Mouse (Mus musculus): ENCODE measurements around the gene Tmem109.

DNA sequence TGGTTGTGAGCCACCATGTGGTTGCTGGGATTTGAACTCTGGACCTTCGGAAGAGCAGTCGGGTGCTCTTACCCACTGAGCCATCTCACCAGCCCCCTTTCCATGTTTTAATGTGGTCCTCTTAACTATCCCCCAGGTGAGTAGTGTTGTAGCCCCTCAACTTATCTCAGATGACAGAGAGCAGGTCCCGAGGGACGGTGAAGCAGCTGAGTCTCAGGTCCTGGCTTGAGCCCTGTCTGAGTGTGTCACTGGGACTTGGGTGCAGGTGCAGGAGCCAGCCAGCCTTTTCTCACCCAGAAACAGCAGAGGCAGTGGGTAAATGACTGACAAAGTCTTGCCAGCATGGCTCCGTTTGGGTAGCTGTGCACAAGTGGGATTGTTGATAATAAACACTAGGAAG, 37.6 kb downstream of the Tmem109 start:
- no peak for TF ChIP-seq POLR2A (IDR thresholded peaks at IDR 0.05; ENCODE audit: extremely low read depth, insufficient read depth, low read length)
- TF ChIP-seq CTCF (IDR thresholded peaks at IDR 0.05; ENCODE audit: extremely low read depth, insufficient read depth, low read length): no peak
